23 mouse cellular contexts compared by ENCODE assay signal in the genomic region with DNA sequence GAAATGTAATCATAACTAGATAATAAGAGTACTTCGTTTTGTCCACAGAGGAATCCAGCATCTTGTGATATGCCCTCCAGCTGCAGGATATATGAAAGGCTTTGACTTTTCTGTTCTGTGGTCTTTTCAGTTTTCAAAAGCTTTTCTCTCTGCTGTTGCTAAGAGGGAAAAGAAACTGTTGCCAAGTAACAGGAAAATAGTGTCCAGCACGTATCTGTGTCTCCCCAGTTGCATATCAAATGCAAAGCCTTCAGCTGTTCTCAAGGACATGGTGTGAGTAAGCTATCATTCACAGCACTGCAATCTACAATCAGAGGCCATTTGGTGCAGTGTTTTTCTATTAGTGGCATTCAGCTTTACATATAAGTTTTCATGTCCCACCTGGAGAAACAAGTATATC.
A peak's percentile ranks its signal among the peaks of the same experiment; 100 is the strongest.
DNase-seq lines count a peak whose midpoint lies in the region; ATAC-seq and TF ChIP-seq lines count a peak whose summit lies in the region.
"Had no signal": no experiment of that assay in that cellular context is flagged by ENCODE, and none has a peak within 500 bp of the region (broad histone marks: within the 10 kb centered on the region; RNA-seq: fewer than 3 reads in every experiment).

No protein-coding gene starts in this region.

- no peak overlapping the region for H3K9ac ChIP-seq in forebrain, embryonic 13.5 days
- H3K9ac ChIP-seq in forebrain, embryonic 11.5 days (ENCODE audit: low read length): no peak overlapping the region
- no peak overlapping the region for H3K9ac ChIP-seq in hindbrain, postnatal 0 days (replicated peaks; ENCODE audit: low read length)
- H3K9ac ChIP-seq in midbrain, embryonic 13.5 days (replicated peaks): no peak overlapping the region
- H3K9ac ChIP-seq: embryonic facial prominence, embryonic 13.5 days; neural tube, embryonic 13.5 days had no signal

- no peaks in the 10 kb centered on the region for H3K36me3 ChIP-seq in forebrain, embryonic 13.5 days (ENCODE audit: poor library complexity, severe bottlenecking)
- no peaks in the 10 kb centered on the region for H3K36me3 ChIP-seq in forebrain, embryonic 11.5 days (ENCODE audit: control insufficient read depth, insufficient read depth, low read length)
- no peaks in the 10 kb centered on the region for H3K36me3 ChIP-seq in hindbrain, postnatal 0 days (ENCODE audit: insufficient read depth, low read length)
- no peaks in the 10 kb centered on the region for H3K36me3 ChIP-seq in hindbrain, embryonic 10.5 days
- H3K36me3 ChIP-seq in midbrain, embryonic 13.5 days: no peaks in the 10 kb centered on the region
- H3K36me3 ChIP-seq: embryonic facial prominence, embryonic 13.5 days; neural tube, embryonic 13.5 days had no signal

- no peak for TF ChIP-seq CTCF in hindbrain, postnatal 0 days (IDR thresholded peaks at IDR 0.05; ENCODE audit: low read depth)

- H3K27me3 ChIP-seq in forebrain, embryonic 13.5 days: no peaks in the 10 kb centered on the region
- H3K27me3 ChIP-seq in forebrain, embryonic 11.5 days (ENCODE audit: control insufficient read depth, insufficient read depth, low read length): no peaks in the 10 kb centered on the region
- H3K27me3 ChIP-seq in hindbrain, postnatal 0 days (ENCODE audit: insufficient read depth, low read length): no peaks in the 10 kb centered on the region
- H3K27me3 ChIP-seq in hindbrain, embryonic 10.5 days (ENCODE audit: insufficient read depth, poor library complexity, severe bottlenecking): no peaks in the 10 kb centered on the region
- no peaks in the 10 kb centered on the region for H3K27me3 ChIP-seq in midbrain, embryonic 13.5 days
- H3K27me3 ChIP-seq: embryonic facial prominence, embryonic 13.5 days had no signal

- 43% methylated on average over 2 of the region's 2 CpGs for WGBS in forebrain, embryonic 13.5 days
- WGBS in forebrain, embryonic 11.5 days: 50% methylated on average over 2 of the region's 2 CpGs
- WGBS in hindbrain, postnatal 0 days: 17% methylated on average over 2 of the region's 2 CpGs
- 41% methylated on average over 2 of the region's 2 CpGs for WGBS in hindbrain, embryonic 10.5 days
- WGBS in midbrain, embryonic 13.5 days: 26% methylated on average over 2 of the region's 2 CpGs

- no peaks in the 10 kb centered on the region for H3K9me3 ChIP-seq in forebrain, embryonic 13.5 days (replicated peaks)
- no peaks in the 10 kb centered on the region for H3K9me3 ChIP-seq in forebrain, embryonic 11.5 days (ENCODE audit: control insufficient read depth, low read length)
- H3K9me3 ChIP-seq in hindbrain, postnatal 0 days (ENCODE audit: low read length): no peaks in the 10 kb centered on the region
- no peaks in the 10 kb centered on the region for H3K9me3 ChIP-seq in hindbrain, embryonic 10.5 days
- no peaks in the 10 kb centered on the region for H3K9me3 ChIP-seq in midbrain, embryonic 13.5 days
- H3K9me3 ChIP-seq: embryonic facial prominence, embryonic 13.5 days; neural tube, embryonic 13.5 days had no signal

- no peak overlapping the region for H3K4me2 ChIP-seq in forebrain, embryonic 13.5 days
- H3K4me2 ChIP-seq in forebrain, embryonic 11.5 days (ENCODE audit: low read depth, low read length, severe bottlenecking): no peak overlapping the region
- no peak overlapping the region for H3K4me2 ChIP-seq in hindbrain, postnatal 0 days (ENCODE audit: low read depth, low read length)
- H3K4me2 ChIP-seq in midbrain, embryonic 13.5 days (replicated peaks): no peak overlapping the region
- H3K4me2 ChIP-seq: embryonic facial prominence, embryonic 13.5 days; heart, embryonic 11.5 days; neural tube, embryonic 13.5 days had no signal

- no peak overlapping the region for H3K4me3 ChIP-seq in forebrain, embryonic 13.5 days
- H3K4me3 ChIP-seq in forebrain, embryonic 11.5 days (ENCODE audit: low read depth, low read length): no peak overlapping the region
- H3K4me3 ChIP-seq in hindbrain, postnatal 0 days (ENCODE audit: low read length): no peak overlapping the region
- no peak overlapping the region for H3K4me3 ChIP-seq in hindbrain, embryonic 10.5 days
- no peak overlapping the region for H3K4me3 ChIP-seq in midbrain, embryonic 13.5 days (replicated peaks)
- H3K4me3 ChIP-seq: embryonic facial prominence, embryonic 13.5 days; layer of hippocampus, adult 2 months; myocyte; neural tube, embryonic 13.5 days had no signal

- no peak for DNase-seq in forebrain, embryonic 11.5 days (ENCODE audit: low spot score)
- peak; percentile 26 for DNase-seq in hindbrain, postnatal 0 days (ENCODE audit: low spot score)
- no peak for DNase-seq in hindbrain, embryonic 10.5 days (ENCODE audit: low spot score)
- no peak for DNase-seq in heart, adult 8-10 months (ENCODE audit: low spot score)
- DNase-seq in spleen, postnatal 10 days (ENCODE audit: low spot score in 2 of 2): no peak
- DNase-seq: adrenal gland, postnatal 25 days; cerebellum, adult 11-12 months; cerebellum, postnatal 10 days; gastrocnemius, postnatal 10 days; kidney, adult 9 months; kidney, postnatal 25 days; lung, postnatal 4 days; right cerebral cortex, adult 18-20 months; thymus, adult 18-20 months had no signal

- no peaks in the 10 kb centered on the region for H3K4me1 ChIP-seq in forebrain, embryonic 13.5 days
- H3K4me1 ChIP-seq in forebrain, embryonic 11.5 days (replicated peaks; ENCODE audit: control insufficient read depth, insufficient read depth, low read length): no peaks in the 10 kb centered on the region
- H3K4me1 ChIP-seq in hindbrain, postnatal 0 days (ENCODE audit: insufficient read depth, low read length): no peaks in the 10 kb centered on the region
- H3K4me1 ChIP-seq in hindbrain, embryonic 10.5 days (replicated peaks): no peaks in the 10 kb centered on the region
- peaks cover 10% of the 10 kb centered on the region; the same call in 1 of the 2 replicates for H3K4me1 ChIP-seq in midbrain, embryonic 13.5 days (replicated peaks)
- H3K4me1 ChIP-seq: embryonic facial prominence, embryonic 13.5 days; neural tube, embryonic 13.5 days had no signal

- peak; percentile 38; the same call in 1 of the 2 replicates for ATAC-seq in forebrain, embryonic 13.5 days
- no peak for ATAC-seq in forebrain, embryonic 11.5 days (replicated peaks; ENCODE audit: low FRiP score)
- ATAC-seq in hindbrain, postnatal 0 days: no peak
- ATAC-seq in midbrain, embryonic 13.5 days: peak; percentile 80
- ATAC-seq: CD4-positive, CD25-positive, alpha-beta regulatory T cell, adult 4 months; intestine, embryonic 16.5 days had no signal

- no peak overlapping the region for H3K27ac ChIP-seq in forebrain, embryonic 13.5 days
- H3K27ac ChIP-seq in forebrain, embryonic 11.5 days (ENCODE audit: low read depth, low read length): no peak overlapping the region
- no peak overlapping the region for H3K27ac ChIP-seq in hindbrain, postnatal 0 days
- H3K27ac ChIP-seq in hindbrain, embryonic 10.5 days: no peak overlapping the region
- no peak overlapping the region for H3K27ac ChIP-seq in midbrain, embryonic 13.5 days
- H3K27ac ChIP-seq: embryonic facial prominence, embryonic 13.5 days; layer of hippocampus, adult 2 months; neural tube, embryonic 13.5 days had no signal

Comparison
In these comparisons a context has a peak if more than half of its experiments do, and no peak if none do; other contexts are left out.
1. ATAC-seq: peak in forebrain, embryonic 13.5 days (single experiment) and midbrain, embryonic 13.5 days (single experiment); none in forebrain, embryonic 11.5 days (single experiment) and hindbrain, postnatal 0 days (single experiment).